Mouse (Mus musculus) ES-E14 (cell line): ENCODE data around the gene Pdc.
"Not testable (repeated sequence)": the region's sequence is repeated elsewhere in the genome, so short reads cannot be mapped to it uniquely, and the experiment has no call there.

ENCODE experiments used
- HCFC1 ChIP-seq: IDR thresholded peaks from 2 replicates; pipeline ENCODE4 v1.6.1; 2012; ENCODE audit warnings: low read length, inconsistent platforms, borderline replicate concordance; ENCODE audit not compliant: insufficient read depth
- MAFK ChIP-seq: IDR thresholded peaks from 2 replicates; pipeline ENCODE4 v1.6.1; 2014; ENCODE audit warnings: mild to moderate bottlenecking, low read depth, low read length, inconsistent platforms; ENCODE audit not compliant: insufficient read depth
- ZC3H11A ChIP-seq: IDR thresholded peaks from 2 replicates; pipeline ENCODE4 v1.6.1; 2012; ENCODE audit warnings: low read depth, mild to moderate bottlenecking, inconsistent platforms, low read length, borderline replicate concordance

DNA sequence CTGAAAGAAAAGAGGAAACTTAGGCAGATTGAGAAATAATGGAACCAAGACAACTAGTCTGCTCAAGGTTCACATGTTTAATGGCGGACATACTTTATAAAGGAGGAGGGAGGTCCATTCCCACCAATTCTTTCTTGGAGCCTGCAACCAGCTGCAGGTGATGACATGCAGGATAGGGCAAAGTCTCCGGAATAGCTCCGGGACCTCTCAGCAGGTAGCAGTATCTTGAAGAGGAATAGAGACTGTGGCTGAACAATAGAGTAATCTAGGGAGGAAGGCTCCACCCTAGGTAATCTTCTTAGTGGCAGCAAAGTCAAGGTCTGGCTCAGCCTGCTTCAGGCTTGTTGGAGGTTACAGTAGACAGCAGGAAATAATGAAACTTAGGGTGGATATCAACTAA lies 25.2 kb upstream of the Pdc start:
- not testable (repeated sequence) for TF ChIP-seq HCFC1, MAFK, ZC3H11A
